In genomic region chr1:79710678-79711077, GRCm38 (mm10) we compare ENCODE assay signal across 11 mouse cellular contexts. TPM values are rescaled to one million over a fixed set of nuclear protein-coding genes. Genes with fewer than 3 reads are reported as not detected.
DNase-seq lines count a peak whose midpoint lies in the region; ATAC-seq lines count a peak whose summit lies in the region.
"Had no signal": no experiment of that assay in that cellular context is flagged by ENCODE, and none has a peak within 500 bp of the region (broad histone marks: within the 10 kb centered on the region; RNA-seq: fewer than 3 reads in every experiment).

No protein-coding gene starts in this region.

- 56% methylated on average over 4 of the region's 4 CpGs for WGBS in hindbrain, embryonic 13.5 days
- 64% methylated on average over 4 of the region's 4 CpGs for WGBS in hindbrain, embryonic 12.5 days
- 46% methylated on average over 4 of the region's 4 CpGs for WGBS in lung, embryonic 15.5 days
- 44% methylated on average over 4 of the region's 4 CpGs for WGBS in embryonic facial prominence, embryonic 14.5 days
- 63% methylated on average over 4 of the region's 4 CpGs for WGBS in limb, embryonic 15.5 days

- no peaks in the 10 kb centered on the region for H3K27me3 ChIP-seq in hindbrain, embryonic 13.5 days
- H3K27me3 ChIP-seq in hindbrain, embryonic 12.5 days, result no peaks in the 10 kb centered on the region
- H3K27me3 ChIP-seq in lung, embryonic 15.5 days, result no peaks in the 10 kb centered on the region
- no peaks in the 10 kb centered on the region for H3K27me3 ChIP-seq in embryonic facial prominence, embryonic 14.5 days (replicated peaks; ENCODE audit: control insufficient read depth, insufficient read depth, low read length)
- H3K27me3 ChIP-seq in limb, embryonic 15.5 days, result no peaks in the 10 kb centered on the region

- 0 out of 2 replicates have a peak overlapping the region, but pooled peaks have one; percentile 8 for H3K9ac ChIP-seq in hindbrain, embryonic 13.5 days
- H3K9ac ChIP-seq in hindbrain, embryonic 12.5 days, result no peak overlapping the region
- no peak overlapping the region for H3K9ac ChIP-seq in lung, embryonic 15.5 days
- no peak overlapping the region for H3K9ac ChIP-seq in embryonic facial prominence, embryonic 14.5 days (ENCODE audit: low read depth, low read length)
- no peak overlapping the region for H3K9ac ChIP-seq in limb, embryonic 15.5 days

- peak overlapping the region; percentile 52 for H3K27ac ChIP-seq in hindbrain, embryonic 13.5 days
- H3K27ac ChIP-seq in hindbrain, embryonic 12.5 days, result no peak overlapping the region
- H3K27ac ChIP-seq in lung, embryonic 15.5 days, result 0 out of 2 replicates have a peak overlapping the region, but pooled peaks have one; percentile 60
- H3K27ac ChIP-seq in embryonic facial prominence, embryonic 14.5 days (replicated peaks; ENCODE audit: low read depth, low read length), result no peak overlapping the region
- H3K27ac ChIP-seq in limb, embryonic 15.5 days, result no peak overlapping the region

- no peak overlapping the region for H3K4me3 ChIP-seq in hindbrain, embryonic 13.5 days
- H3K4me3 ChIP-seq in hindbrain, embryonic 12.5 days, result no peak overlapping the region
- H3K4me3 ChIP-seq in lung, embryonic 15.5 days, result no peak overlapping the region
- no peak overlapping the region for H3K4me3 ChIP-seq in embryonic facial prominence, embryonic 14.5 days (ENCODE audit: low read depth, low read length)
- H3K4me3 ChIP-seq in limb, embryonic 15.5 days, result no peak overlapping the region

- H3K36me3 ChIP-seq in hindbrain, embryonic 13.5 days, result peaks cover 63% of the 10 kb centered on the region
- H3K36me3 ChIP-seq in hindbrain, embryonic 12.5 days, result peaks cover 21% of the 10 kb centered on the region
- H3K36me3 ChIP-seq in lung, embryonic 15.5 days, result peaks cover 20% of the 10 kb centered on the region
- H3K36me3 ChIP-seq in embryonic facial prominence, embryonic 14.5 days (ENCODE audit: control insufficient read depth, insufficient read depth, low read length), result peaks cover 40% of the 10 kb centered on the region; the same call in 1 of the 2 replicates
- peaks cover 21% of the 10 kb centered on the region for H3K36me3 ChIP-seq in limb, embryonic 15.5 days

- no peak overlapping the region for H3K4me2 ChIP-seq in hindbrain, embryonic 13.5 days
- H3K4me2 ChIP-seq in hindbrain, embryonic 12.5 days (replicated peaks), result no peak overlapping the region
- H3K4me2 ChIP-seq in lung, embryonic 15.5 days, result no peak overlapping the region
- H3K4me2 ChIP-seq in embryonic facial prominence, embryonic 14.5 days (ENCODE audit: low read depth, low read length), result no peak overlapping the region
- H3K4me2 ChIP-seq in limb, embryonic 15.5 days, result no peak overlapping the region

- no peak for DNase-seq in lung, postnatal 10 days
- peak; percentile 62 for DNase-seq in embryonic facial prominence, embryonic 14.5 days (ENCODE audit: low spot score)
- no peak for DNase-seq in adrenal gland, postnatal 36 days
- DNase-seq: heart, postnatal 14 days; liver had no signal

- no peaks in the 10 kb centered on the region for H3K9me3 ChIP-seq in hindbrain, embryonic 13.5 days
- no peaks in the 10 kb centered on the region for H3K9me3 ChIP-seq in hindbrain, embryonic 12.5 days (replicated peaks)
- H3K9me3 ChIP-seq in lung, embryonic 15.5 days, result no peaks in the 10 kb centered on the region
- no peaks in the 10 kb centered on the region for H3K9me3 ChIP-seq in embryonic facial prominence, embryonic 14.5 days (ENCODE audit: control insufficient read depth, low read length)
- no peaks in the 10 kb centered on the region for H3K9me3 ChIP-seq in limb, embryonic 15.5 days

- peak; percentile 52; the same call in 1 of the 2 replicates for ATAC-seq in hindbrain, embryonic 13.5 days (ENCODE audit: low FRiP score)
- ATAC-seq in hindbrain, embryonic 12.5 days (ENCODE audit: low FRiP score), result no peak
- ATAC-seq in lung, embryonic 15.5 days (ENCODE audit: borderline replicate concordance, extremely low read depth, low FRiP score, low TSS enrichment), result no peak
- ATAC-seq in embryonic facial prominence, embryonic 14.5 days (ENCODE audit: low read depth), result peak; percentile 60
- ATAC-seq in limb, embryonic 15.5 days (ENCODE audit: insufficient number of reproducible peaks, low FRiP score, low TSS enrichment, low read depth), result 0 out of 2 replicates have a peak, but pooled peaks have one; percentile 48
- ATAC-seq in CD4-positive, CD25-positive, alpha-beta regulatory T cell, adult 4 months, result no peak

- peaks cover 8% of the 10 kb centered on the region for H3K4me1 ChIP-seq in hindbrain, embryonic 13.5 days (replicated peaks)
- no peaks in the 10 kb centered on the region for H3K4me1 ChIP-seq in hindbrain, embryonic 12.5 days
- H3K4me1 ChIP-seq in lung, embryonic 15.5 days, result peaks cover 11% of the 10 kb centered on the region; the same call in 1 of the 2 replicates
- H3K4me1 ChIP-seq in embryonic facial prominence, embryonic 14.5 days (ENCODE audit: control insufficient read depth, insufficient read depth, low read length), result peaks cover 3% of the 10 kb centered on the region; the same call in 1 of the 2 replicates
- H3K4me1 ChIP-seq in limb, embryonic 15.5 days, result peaks cover 3% of the 10 kb centered on the region; the same call in 1 of the 2 replicates

RNA-seq across cellular contexts. Expression of gene Ap1s3, which starts 38.9 kb away (rescaled TPM):
- polyA plus RNA-seq in hindbrain, embryonic 13.5 days (2015; fragmentation: Nextera tagmentation; extraction: Ambion mirVana), result 0.16 TPM in 1 of 2 replicates, not detected in the other
- polyA plus RNA-seq in hindbrain, embryonic 12.5 days (2016; fragmentation: Nextera tagmentation; extraction: Ambion mirVana), result 0.20 and 0.48 TPM in 2 replicates
- polyA plus RNA-seq in lung, embryonic 15.5 days (2015; fragmentation: Nextera tagmentation; extraction: Ambion mirVana), result 0.34 and 0.76 TPM in 2 replicates
- 0.31 and 0.41 TPM in 2 replicates for polyA plus RNA-seq in embryonic facial prominence, embryonic 14.5 days (2014; fragmentation: Nextera tagmentation; extraction: Ambion mirVana)
- polyA plus RNA-seq in limb, embryonic 15.5 days (2015; fragmentation: Nextera tagmentation; extraction: Ambion mirVana), result 0.31 and 0.81 TPM in 2 replicates
- 1 to 10 TPM in 1 of 2 experiments, under 1 TPM in 1; 0.26 to 1.1 TPM for total RNA-seq in adrenal gland, postnatal 36 days (2021)
- 1 to 10 TPM; 1.2 to 2.5 TPM for polyA plus RNA-seq in CD4-positive, CD25-positive, alpha-beta regulatory T cell, adult 4 months (2017; shearing (Covaris generic))
- total RNA-seq: gastrocnemius, adult 18-20 months had no signal

Comparison
In these comparisons a context has a peak if more than half of its experiments do, and no peak if none do; other contexts are left out.
1. ATAC-seq: peak in hindbrain, embryonic 13.5 days (single experiment), embryonic facial prominence, embryonic 14.5 days (single experiment) and limb, embryonic 15.5 days (single experiment); none in hindbrain, embryonic 12.5 days (single experiment), lung, embryonic 15.5 days (single experiment) and CD4-positive, CD25-positive, alpha-beta regulatory T cell, adult 4 months (single experiment).
2. H3K27ac ChIP-seq: peak in hindbrain, embryonic 13.5 days (single experiment) and lung, embryonic 15.5 days (single experiment); none in hindbrain, embryonic 12.5 days (single experiment), embryonic facial prominence, embryonic 14.5 days (single experiment) and limb, embryonic 15.5 days (single experiment).